Mouse (Mus musculus) forebrain, embryonic 12.5 days (tissue): ENCODE data around the gene Agt. TPM values are rescaled to one million over a fixed set of nuclear protein-coding genes. Genes with fewer than 3 reads are reported as not detected.

Source experiments
- ATAC-seq: fragments of 200-750 bp; cut with Nextera tagmentation; 2 replicates; pipeline ENCODE4 v1.8.0; 2017; ENCODE audit warnings: moderate TSS enrichment; ENCODE audit not compliant: low FRiP score
- H3K27ac ChIP-seq: fragments of 300-500 bp; sonication (generic); 2 replicates; pipeline ENCODE4 v1.5.1; 2016; ENCODE audit warnings: mild to moderate bottlenecking
- H3K27me3 ChIP-seq: fragments of 300-500 bp; sonication (generic); 2 replicates; pipeline ENCODE4 v1.6.1; 2016; ENCODE audit warnings: mild to moderate bottlenecking
- H3K36me3 ChIP-seq: fragments of 300-500 bp; sonication (generic); replicated peaks from 2 replicates; pipeline ENCODE4 v1.6.1; 2016; ENCODE audit warnings: mild to moderate bottlenecking
- H3K4me1 ChIP-seq: fragments of 300-500 bp; sonication (generic); 2 replicates; pipeline ENCODE4 v1.6.1; 2016
- H3K4me2 ChIP-seq: fragments of 300-500 bp; sonication (generic); 2 replicates; pipeline ENCODE4 v1.6.1; 2016; ENCODE audit warnings: mild to moderate bottlenecking, moderate library complexity
- H3K4me3 ChIP-seq: fragments of 300-500 bp; sonication (generic); replicated peaks from 2 replicates; pipeline ENCODE4 v1.5.1; 2016; ENCODE audit warnings: mild to moderate bottlenecking
- H3K9ac ChIP-seq: fragments of 300-500 bp; sonication (generic); 2 replicates; pipeline ENCODE4 v1.6.1; 2016; ENCODE audit warnings: mild to moderate bottlenecking
- H3K9me3 ChIP-seq: fragments of 300-500 bp; sonication (generic); 2 replicates; pipeline ENCODE4 v1.6.1; 2016
- WGBS: fragments of 180-500 bp; shearing (Covaris S2); methylation state at CpG from one replicate; pipeline ENCODE4 v1.1.7; 2016; 5-methylcytosine and 5-hydroxymethylcytosine counted together
- polyA plus RNA-seq: library from polyadenylated mRNA; unstranded; fragments of >200 nt; fragmentation: Nextera tagmentation; extraction: Ambion mirVana; gene quantifications from 2 replicates; pipeline ENCODE4 v1.2.1, GENCODE M21; 2016

Agt gene
- polyA plus RNA-seq, 1 experiment from 2014 or later, result not detected

DNA sequence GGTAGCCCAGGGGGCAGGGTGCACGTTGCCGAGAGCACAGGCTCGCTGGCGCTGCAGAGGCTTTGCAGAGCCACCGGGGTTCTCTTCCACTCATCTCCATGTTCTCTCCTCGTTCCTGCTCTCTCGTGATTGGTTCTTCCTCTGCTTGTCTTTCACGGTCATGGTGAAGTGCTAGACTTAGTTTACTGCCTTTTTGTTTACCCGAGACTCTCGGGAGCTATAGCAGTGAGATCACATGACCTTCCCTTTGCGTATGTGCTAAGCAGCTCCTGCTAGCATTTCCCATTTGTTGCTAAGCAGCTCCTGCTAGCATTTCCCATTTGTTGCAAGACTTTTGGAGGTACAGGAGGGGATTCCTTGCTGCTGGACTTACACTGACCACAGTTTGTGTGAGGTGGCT lies 22.2 kb downstream of the Agt start:
- WGBS, result 77% methylated on average over 11 of the region's 11 CpGs
- H3K9ac ChIP-seq, result no peak overlapping the region
- H3K27me3 ChIP-seq, result no peaks in the 10 kb centered on the region
- H3K4me1 ChIP-seq, result no peaks in the 10 kb centered on the region
- no peak for ATAC-seq
- H3K27ac ChIP-seq, result no peak overlapping the region
- no peaks in the 10 kb centered on the region for H3K9me3 ChIP-seq
- H3K36me3 ChIP-seq, result peaks cover 96% of the 10 kb centered on the region
- no peak overlapping the region for H3K4me2 ChIP-seq
- H3K4me3 ChIP-seq, result no peak overlapping the region

DNA sequence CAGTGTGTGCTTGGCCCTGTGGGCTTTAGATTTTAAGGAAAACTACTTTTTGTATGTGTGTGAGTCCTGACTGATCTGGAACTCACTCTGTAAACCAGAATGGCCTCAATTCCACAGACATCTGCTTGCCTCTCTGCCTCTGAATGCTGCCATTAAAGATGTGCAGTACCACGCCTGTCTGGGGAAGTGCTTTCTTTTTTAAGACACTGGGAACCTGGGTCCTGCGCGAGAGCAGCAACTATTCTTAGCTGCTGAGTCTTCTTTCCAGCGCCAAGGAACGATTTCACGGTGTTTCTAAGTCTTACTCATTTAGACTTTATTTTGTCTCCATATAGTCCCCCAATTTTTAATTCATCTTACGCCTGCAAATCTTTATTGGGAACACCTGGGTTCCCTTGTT lies 22.7 kb downstream of the Agt start:
- no peaks in the 10 kb centered on the region for H3K27me3 ChIP-seq
- no peak overlapping the region for H3K27ac ChIP-seq
- peaks cover 96% of the 10 kb centered on the region for H3K36me3 ChIP-seq
- no peak overlapping the region for H3K4me2 ChIP-seq
- ATAC-seq, result no peak
- no peaks in the 10 kb centered on the region for H3K9me3 ChIP-seq
- 95% methylated on average over 7 of the region's 7 CpGs for WGBS
- H3K4me3 ChIP-seq, result no peak overlapping the region
- H3K9ac ChIP-seq, result no peak overlapping the region
- no peaks in the 10 kb centered on the region for H3K4me1 ChIP-seq

- H3K27ac ChIP-seq, result no peak overlapping the region
- H3K36me3 ChIP-seq, result peaks cover 96% of the 10 kb centered on the region
- H3K4me1 ChIP-seq, result no peaks in the 10 kb centered on the region
- no peaks in the 10 kb centered on the region for H3K9me3 ChIP-seq
- H3K27me3 ChIP-seq, result no peaks in the 10 kb centered on the region
- no peak overlapping the region for H3K4me3 ChIP-seq
- H3K9ac ChIP-seq, result no peak overlapping the region
- ATAC-seq, result no peak
- H3K4me2 ChIP-seq, result no peak overlapping the region
- WGBS, result 90% methylated on average over 6 of the region's 6 CpGs
Observed at GRCm38 (mm10) chr8:124546371-124546770, 23.1 kb downstream of the Agt start.

DNA sequence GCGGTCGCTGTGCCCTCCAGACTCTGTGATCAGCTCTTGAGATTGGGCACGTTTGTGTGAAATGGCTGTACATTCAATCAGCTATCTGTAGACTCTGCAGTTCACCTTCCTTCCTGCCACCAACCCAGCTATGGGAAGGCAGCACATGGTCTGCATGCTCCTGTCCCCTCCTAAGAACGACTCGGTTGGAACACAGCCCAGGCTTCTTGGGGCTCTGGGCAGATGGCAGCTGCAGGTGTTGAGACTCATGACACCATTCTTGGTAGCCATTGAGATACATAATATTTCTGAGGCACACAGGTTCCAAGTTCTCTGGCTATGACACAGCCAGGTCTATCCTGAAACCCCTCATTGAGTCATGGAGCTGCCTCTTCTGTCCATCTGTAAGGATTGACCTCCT lies 26.2 kb downstream of the Agt start:
- no peak overlapping the region for H3K4me3 ChIP-seq
- no peaks in the 10 kb centered on the region for H3K27me3 ChIP-seq
- WGBS, result 94% methylated on average over 5 of the region's 5 CpGs
- no peaks in the 10 kb centered on the region for H3K4me1 ChIP-seq
- H3K9me3 ChIP-seq, result no peaks in the 10 kb centered on the region
- no peak overlapping the region for H3K4me2 ChIP-seq
- H3K36me3 ChIP-seq, result peaks cover 98% of the 10 kb centered on the region
- H3K9ac ChIP-seq, result no peak overlapping the region
- no peak overlapping the region for H3K27ac ChIP-seq
- ATAC-seq, result no peak

DNA sequence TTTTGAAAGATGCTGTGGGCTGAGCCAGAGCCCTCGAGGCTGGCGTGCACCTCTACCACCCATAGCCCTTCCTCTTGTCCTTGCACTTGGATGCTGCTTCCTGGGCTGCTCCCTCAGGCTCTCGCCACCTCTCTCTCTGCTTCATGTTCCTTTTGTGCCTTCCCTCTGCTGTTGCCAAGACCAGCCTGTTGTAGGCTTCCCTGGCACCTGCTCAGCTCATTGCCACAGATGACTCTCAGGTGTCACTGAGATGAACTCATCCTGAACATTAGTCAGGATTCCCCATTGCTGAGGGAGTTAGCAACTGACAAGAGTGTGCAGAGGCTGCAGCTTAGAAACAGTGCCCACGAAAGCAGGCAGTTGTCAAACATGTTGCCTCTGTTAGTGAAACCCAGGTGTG lies 27.5 kb downstream of the Agt start:
- Histone ChIP-seq H3K9me3 (no peaks in the 10 kb centered on the region), H3K27ac (no peak overlapping the region), H3K4me2 (no peak overlapping the region), H3K4me1 (no peaks in the 10 kb centered on the region), H3K27me3 (no peaks in the 10 kb centered on the region), H3K4me3 (no peak overlapping the region), H3K9ac (no peak overlapping the region), H3K36me3 (peaks cover 93% of the 10 kb centered on the region)
- 92% methylated on average over 4 of the region's 4 CpGs for whole genome bisulfite sequencing
- ATAC-seq, result no peak

- no peak for ATAC-seq
- H3K4me3 ChIP-seq, result no peak overlapping the region
- H3K9me3 ChIP-seq, result no peaks in the 10 kb centered on the region
- H3K9ac ChIP-seq, result no peak overlapping the region
- no peaks in the 10 kb centered on the region for H3K27me3 ChIP-seq
- H3K36me3 ChIP-seq, result peaks cover 90% of the 10 kb centered on the region
- no peak overlapping the region for H3K27ac ChIP-seq
- H3K4me1 ChIP-seq, result no peaks in the 10 kb centered on the region
- 96% methylated on average over 12 of the region's 12 CpGs for whole genome bisulfite sequencing
- no peak overlapping the region for H3K4me2 ChIP-seq
Observed at GRCm38 (mm10) chr8:124540906-124541305, 28.6 kb downstream of the Agt start.

- H3K27me3 ChIP-seq, result no peaks in the 10 kb centered on the region
- no peaks in the 10 kb centered on the region for H3K9me3 ChIP-seq
- H3K4me1 ChIP-seq, result no peaks in the 10 kb centered on the region
- no peak overlapping the region for H3K4me2 ChIP-seq
- no peak overlapping the region for H3K27ac ChIP-seq
- H3K9ac ChIP-seq, result no peak overlapping the region
- WGBS, result 95% methylated on average over 5 of the region's 5 CpGs
- ATAC-seq, result no peak
- H3K36me3 ChIP-seq, result peaks cover 83% of the 10 kb centered on the region
- no peak overlapping the region for H3K4me3 ChIP-seq
Observed at GRCm38 (mm10) chr8:124535451-124535850, 34.1 kb downstream of the Agt start.

GRCm38 (mm10) chr8:124532626-124533025 lies 36.9 kb downstream of the Agt start:
- ATAC-seq, result no peak
- H3K27ac ChIP-seq, result no peak overlapping the region
- no peak overlapping the region for H3K9ac ChIP-seq
- H3K4me2 ChIP-seq, result no peak overlapping the region
- H3K36me3 ChIP-seq, result peaks cover 71% of the 10 kb centered on the region
- WGBS, result 97% methylated on average over 3 of the region's 3 CpGs
- H3K4me3 ChIP-seq, result no peak overlapping the region
- H3K4me1 ChIP-seq, result no peaks in the 10 kb centered on the region
- no peaks in the 10 kb centered on the region for H3K9me3 ChIP-seq
- no peaks in the 10 kb centered on the region for H3K27me3 ChIP-seq

- H3K27me3 ChIP-seq, result no peaks in the 10 kb centered on the region
- WGBS, result 82% methylated on average over 4 of the region's 4 CpGs
- H3K9ac ChIP-seq, result no peak overlapping the region
- ATAC-seq, result no peak
- H3K36me3 ChIP-seq, result peaks cover 81% of the 10 kb centered on the region
- H3K27ac ChIP-seq, result no peak overlapping the region
- no peak overlapping the region for H3K4me3 ChIP-seq
- H3K4me1 ChIP-seq, result no peaks in the 10 kb centered on the region
- no peaks in the 10 kb centered on the region for H3K9me3 ChIP-seq
- H3K4me2 ChIP-seq, result no peak overlapping the region
Observed at GRCm38 (mm10) chr8:124530996-124531395, 38.5 kb downstream of the Agt start.

DNA sequence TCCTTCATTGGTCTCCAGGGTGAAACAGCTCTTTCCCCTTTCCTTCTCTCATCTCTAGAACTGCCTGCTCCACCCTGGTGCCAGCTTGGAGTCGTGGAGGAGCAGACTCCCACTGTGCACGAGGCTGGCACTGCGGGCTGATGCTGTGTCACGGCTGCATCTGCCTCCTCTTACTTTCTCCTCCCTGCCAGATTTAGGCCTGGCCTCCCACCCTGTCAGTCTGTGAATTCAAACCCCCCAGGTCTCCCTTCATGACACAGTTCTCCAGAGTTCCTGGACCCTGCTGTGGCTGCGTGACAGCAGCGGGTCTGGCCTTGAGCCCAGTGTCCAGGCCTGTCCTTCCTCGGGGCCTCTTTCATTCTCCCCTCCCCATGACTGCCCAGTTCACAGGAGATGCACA lies 39.0 kb downstream of the Agt start:
- H3K27me3 ChIP-seq, result no peaks in the 10 kb centered on the region
- peaks cover 81% of the 10 kb centered on the region for H3K36me3 ChIP-seq
- H3K9me3 ChIP-seq, result no peaks in the 10 kb centered on the region
- H3K4me2 ChIP-seq, result no peak overlapping the region
- H3K4me3 ChIP-seq, result no peak overlapping the region
- no peak overlapping the region for H3K27ac ChIP-seq
- no peak overlapping the region for H3K9ac ChIP-seq
- ATAC-seq, result no peak
- WGBS, result 88% methylated on average over 7 of the region's 7 CpGs
- no peaks in the 10 kb centered on the region for H3K4me1 ChIP-seq

DNA sequence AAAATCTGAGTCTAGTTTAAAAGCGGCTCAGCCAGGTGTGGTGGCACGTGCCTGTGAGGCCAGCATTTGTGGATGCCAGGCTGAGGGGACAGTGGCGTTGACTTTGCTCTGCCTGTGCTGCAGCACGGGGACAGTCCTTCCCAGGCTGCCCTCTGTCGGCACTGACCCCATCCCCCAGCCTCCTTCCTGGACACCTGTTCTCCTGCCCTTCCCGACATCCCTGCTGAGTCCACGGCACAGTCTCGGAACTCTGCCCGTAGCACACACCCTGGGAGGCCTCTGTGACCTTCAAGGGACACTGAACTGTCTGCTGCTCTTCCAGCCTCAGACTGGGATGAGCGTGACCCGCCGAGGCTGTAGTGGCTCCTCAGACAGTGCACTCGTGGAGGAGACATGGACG lies 39.4 kb downstream of the Agt start:
- 93% methylated on average over 14 of the region's 14 CpGs for WGBS
- Histone ChIP-seq H3K4me1 (no peaks in the 10 kb centered on the region), H3K4me2 (no peak overlapping the region), H3K27me3 (no peaks in the 10 kb centered on the region), H3K4me3 (no peak overlapping the region), H3K9me3 (no peaks in the 10 kb centered on the region), H3K27ac (no peak overlapping the region), H3K36me3 (peaks cover 77% of the 10 kb centered on the region), H3K9ac (no peak overlapping the region)
- ATAC-seq, result no peak

DNA sequence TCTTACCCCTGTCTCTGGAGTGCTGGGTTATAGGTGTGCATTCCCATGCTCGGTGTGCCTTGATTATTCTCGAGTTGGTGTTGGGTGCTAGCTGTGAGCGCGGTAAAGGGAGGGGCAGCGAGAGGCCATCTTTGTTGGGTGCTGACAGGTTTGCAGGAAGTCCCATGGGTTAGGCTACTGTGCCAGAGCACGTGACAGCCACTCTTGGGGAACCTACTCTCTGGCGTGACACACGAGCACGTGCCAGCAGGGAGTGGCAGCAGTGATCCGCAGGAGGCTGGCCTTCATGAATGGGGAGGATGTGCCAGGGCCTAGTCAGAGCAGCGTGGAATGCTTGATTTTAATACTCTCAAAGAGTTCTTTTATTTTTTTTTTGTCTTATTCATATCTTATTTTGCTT lies 43.2 kb downstream of the Agt start:
- Histone ChIP-seq H3K4me3 (no peak overlapping the region), H3K4me1 (peaks cover 18% of the 10 kb centered on the region), H3K27me3 (no peaks in the 10 kb centered on the region), H3K36me3 (peaks cover 49% of the 10 kb centered on the region), H3K27ac (no peak overlapping the region), H3K4me2 (no peak overlapping the region), H3K9ac (no peak overlapping the region), H3K9me3 (no peaks in the 10 kb centered on the region)
- no peak for ATAC-seq
- WGBS, result 95% methylated on average over 11 of the region's 11 CpGs

GRCm38 (mm10) chr8:124521946-124522345 lies 47.6 kb downstream of the Agt start:
- no peak overlapping the region for H3K27ac ChIP-seq

More at GRCm38 (mm10) chr8:124521946-124522345, 47.6 kb downstream of the Agt start:
- H3K36me3 ChIP-seq, result peaks cover 17% of the 10 kb centered on the region
- peak overlapping the region; percentile 92; the same call in 1 of the 2 replicates for H3K4me3 ChIP-seq
- H3K4me2 ChIP-seq, result peak overlapping the region; percentile 92
- peaks cover 20% of the 10 kb centered on the region for H3K4me1 ChIP-seq
- 0 out of 2 replicates have a peak overlapping the region, but pooled peaks have one; percentile 79 for H3K9ac ChIP-seq
- peaks cover 10% of the 10 kb centered on the region; the same call in 1 of the 2 replicates for H3K27me3 ChIP-seq
- 92% methylated on average over 6 of the region's 6 CpGs for WGBS
- no peaks in the 10 kb centered on the region for H3K9me3 ChIP-seq
- ATAC-seq, result no peak
